Mouse (Mus musculus) neural tube, embryonic 12.5 days (tissue): ENCODE measurements around the gene Ccdc124. TPM values are rescaled to one million over a fixed set of nuclear protein-coding genes. Genes with fewer than 3 reads are reported as not detected.

Source experiments
- ATAC-seq: fragments of 200-750 bp; cut with Nextera tagmentation; 2 replicates; pipeline ENCODE4 v1.8.0; 2017; ENCODE audit warnings: low read depth, mild to moderate bottlenecking, moderate TSS enrichment, moderate library complexity; ENCODE audit not compliant: low FRiP score
- H3K27ac ChIP-seq: fragments of 300-500 bp; sonication (generic); 2 replicates; pipeline ENCODE4 v1.5.1; 2016
- H3K27me3 ChIP-seq: fragments of 300-500 bp; sonication (generic); replicated peaks from 2 replicates; pipeline ENCODE4 v1.6.1; 2016; ENCODE audit warnings: mild to moderate bottlenecking
- H3K36me3 ChIP-seq: fragments of 300-500 bp; sonication (generic); 2 replicates; pipeline ENCODE4 v1.6.1; 2016; ENCODE audit warnings: mild to moderate bottlenecking
- H3K4me1 ChIP-seq: fragments of 300-500 bp; sonication (generic); 2 replicates; pipeline ENCODE4 v1.6.1; 2016
- H3K4me2 ChIP-seq: fragments of 300-500 bp; sonication (generic); replicated peaks from 2 replicates; pipeline ENCODE4 v1.6.1; 2016; ENCODE audit warnings: mild to moderate bottlenecking
- H3K4me3 ChIP-seq: fragments of 300-500 bp; sonication (generic); 2 replicates; pipeline ENCODE4 v1.5.1; 2016
- H3K9ac ChIP-seq: fragments of 300-500 bp; sonication (generic); 2 replicates; pipeline ENCODE4 v1.6.1; 2016; ENCODE audit warnings: mild to moderate bottlenecking
- H3K9me3 ChIP-seq: fragments of 300-500 bp; sonication (generic); 2 replicates; pipeline ENCODE4 v1.6.1; 2016; ENCODE audit warnings: mild to moderate bottlenecking
- WGBS: fragments of 180-500 bp; shearing (Covaris S2); methylation state at CpG from one replicate; pipeline ENCODE4 v1.1.7; 2016; 5-methylcytosine and 5-hydroxymethylcytosine counted together
- polyA plus RNA-seq: library from polyadenylated mRNA; unstranded; fragments of >200 nt; fragmentation: Nextera tagmentation; extraction: Ambion mirVana; gene quantifications from 2 replicates; pipeline ENCODE4 v1.2.1, GENCODE M21; 2016

The Ccdc124 gene
- 142 and 145 TPM in 2 replicates for polyA plus RNA-seq

- H3K27ac ChIP-seq = peak within 1 kb of the TSS; percentile 27; the same call in 1 of the 2 replicates
- peak within 1 kb of the TSS; percentile 77 for H3K4me3 ChIP-seq
- H3K9me3 ChIP-seq = no peaks in the 10 kb centered on the region
- no peaks in the 10 kb centered on the region for H3K27me3 ChIP-seq
- H3K4me1 ChIP-seq = peaks cover 26% of the 10 kb centered on the region
- no peaks in the 10 kb centered on the region for H3K36me3 ChIP-seq
- peak within 1 kb of the TSS; percentile 79 for H3K9ac ChIP-seq
- WGBS = under 1% methylated on average over 46 of the region's 46 CpGs
- H3K4me2 ChIP-seq = peak within 1 kb of the TSS; percentile 90
- peak; percentile 92 for ATAC-seq
These were observed at the start of gene Ccdc124 for GRCm38 (mm10) chr8:70873364-70873985. Gene Ccdc124, minus strand, starts transcription at chr8:70873935.

- Histone ChIP-seq H3K9ac (no peak overlapping the region), H3K4me2 (no peak overlapping the region), H3K4me3 (no peak overlapping the region), H3K36me3 (peaks cover 49% of the 10 kb centered on the region), H3K27ac (no peak overlapping the region), H3K4me1 (no peaks in the 10 kb centered on the region), H3K9me3 (no peaks in the 10 kb centered on the region), H3K27me3 (no peaks in the 10 kb centered on the region)
- 91% methylated on average over 9 of the region's 9 CpGs for WGBS
- ATAC-seq = no peak
These were observed 46.6 kb upstream of the Ccdc124 start for GRCm38 (mm10) chr8:70920049-70920922.

- ATAC-seq = no peak
- H3K4me1 ChIP-seq = no peaks in the 10 kb centered on the region
- H3K9me3 ChIP-seq = no peaks in the 10 kb centered on the region
- WGBS = 94% methylated on average over 17 of the region's 17 CpGs
- peaks cover 87% of the 10 kb centered on the region for H3K36me3 ChIP-seq
- H3K4me2 ChIP-seq = no peak overlapping the region
- H3K27me3 ChIP-seq = no peaks in the 10 kb centered on the region
- no peak overlapping the region for H3K9ac ChIP-seq
- no peak overlapping the region for H3K27ac ChIP-seq
- H3K4me3 ChIP-seq = no peak overlapping the region
These were observed 41.0 kb upstream of the Ccdc124 start for GRCm38 (mm10) chr8:70914704-70915103.

- Histone ChIP-seq H3K9me3 (no peaks in the 10 kb centered on the region), H3K4me3 (no peak overlapping the region), H3K4me1 (no peaks in the 10 kb centered on the region), H3K27me3 (no peaks in the 10 kb centered on the region), H3K9ac (no peak overlapping the region), H3K36me3 (peaks cover 84% of the 10 kb centered on the region), H3K4me2 (no peak overlapping the region), H3K27ac (no peak overlapping the region)
- no peak for ATAC-seq
- WGBS = 96% methylated on average over 26 of the region's 26 CpGs
These were observed 39.8 kb upstream of the Ccdc124 start for GRCm38 (mm10) chr8:70913523-70913922.

GRCm38 (mm10) chr8:70912955-70913354, 39.2 kb upstream of the Ccdc124 start:
- Histone ChIP-seq H3K4me2 (no peak overlapping the region), H3K36me3 (peaks cover 80% of the 10 kb centered on the region), H3K27ac (no peak overlapping the region), H3K4me1 (no peaks in the 10 kb centered on the region), H3K9ac (no peak overlapping the region), H3K4me3 (no peak overlapping the region), H3K9me3 (no peaks in the 10 kb centered on the region), H3K27me3 (no peaks in the 10 kb centered on the region)
- no peak for ATAC-seq
- 94% methylated on average over 30 of the region's 30 CpGs for whole genome bisulfite sequencing

- no peaks in the 10 kb centered on the region for H3K9me3 ChIP-seq
- H3K27me3 ChIP-seq = no peaks in the 10 kb centered on the region
- no peak overlapping the region for H3K27ac ChIP-seq
- H3K4me2 ChIP-seq = no peak overlapping the region
- peaks cover 5% of the 10 kb centered on the region for H3K4me1 ChIP-seq
- ATAC-seq = no peak
- no peak overlapping the region for H3K9ac ChIP-seq
- WGBS = 90% methylated on average over 5 of the region's 5 CpGs
- H3K36me3 ChIP-seq = peaks cover 66% of the 10 kb centered on the region
- H3K4me3 ChIP-seq = no peak overlapping the region
These were observed 37.9 kb upstream of the Ccdc124 start for GRCm38 (mm10) chr8:70911596-70911995.

GRCm38 (mm10) chr8:70907518-70907917, 33.8 kb upstream of the Ccdc124 start:
- H3K27me3 ChIP-seq = peaks cover 7% of the 10 kb centered on the region; the same call in 1 of the 2 replicates
- 93% methylated on average over 2 of the region's 2 CpGs for WGBS
- peaks cover 13% of the 10 kb centered on the region for H3K4me1 ChIP-seq
- no peak overlapping the region for H3K4me3 ChIP-seq
- ATAC-seq = no peak
- no peaks in the 10 kb centered on the region for H3K9me3 ChIP-seq
- no peak overlapping the region for H3K9ac ChIP-seq
- no peak overlapping the region for H3K27ac ChIP-seq
- peaks cover 25% of the 10 kb centered on the region for H3K36me3 ChIP-seq
- no peak overlapping the region for H3K4me2 ChIP-seq

GRCm38 (mm10) chr8:70905831-70906736, 32.3 kb upstream of the Ccdc124 start, which contains the start of gene Map1s:
Gene Map1s, plus strand, starts transcription at chr8:70905932.
- ATAC-seq = peak; percentile 95
- H3K36me3 ChIP-seq = peaks cover 11% of the 10 kb centered on the region
- WGBS = under 1% methylated on average over 86 of the region's 86 CpGs
- H3K4me3 ChIP-seq = peak within 1 kb of the TSS; percentile 91
- H3K4me1 ChIP-seq = peaks cover 13% of the 10 kb centered on the region
- H3K9ac ChIP-seq = peak within 1 kb of the TSS; percentile 92
- H3K27ac ChIP-seq = peak within 1 kb of the TSS; percentile 74
- peak within 1 kb of the TSS; percentile 97 for H3K4me2 ChIP-seq
- H3K9me3 ChIP-seq = no peaks in the 10 kb centered on the region
- H3K27me3 ChIP-seq = peaks cover 7% of the 10 kb centered on the region; the same call in 1 of the 2 replicates

- no peaks in the 10 kb centered on the region for H3K9me3 ChIP-seq
- peaks cover 5% of the 10 kb centered on the region; the same call in 1 of the 2 replicates for H3K36me3 ChIP-seq
- peak overlapping the region; percentile 97 for H3K4me2 ChIP-seq
- peak overlapping the region; percentile 92 for H3K9ac ChIP-seq
- H3K4me1 ChIP-seq = peaks cover 13% of the 10 kb centered on the region
- peak overlapping the region; percentile 91 for H3K4me3 ChIP-seq
- ATAC-seq = peak; percentile 45
- peaks cover 7% of the 10 kb centered on the region; the same call in 1 of the 2 replicates for H3K27me3 ChIP-seq
- peak overlapping the region; percentile 74; the same call in 1 of the 2 replicates for H3K27ac ChIP-seq
- 21% methylated on average over 8 of the region's 8 CpGs for WGBS
These were observed 31.7 kb upstream of the Ccdc124 start for GRCm38 (mm10) chr8:70905463-70905830.

GRCm38 (mm10) chr8:70904532-70904931, 30.8 kb upstream of the Ccdc124 start:
- H3K27ac ChIP-seq = no peak overlapping the region
- H3K36me3 ChIP-seq = peaks cover 4% of the 10 kb centered on the region; the same call in 1 of the 2 replicates
- no peaks in the 10 kb centered on the region for H3K9me3 ChIP-seq
- WGBS = 77% methylated on average over 4 of the region's 4 CpGs
- H3K27me3 ChIP-seq = peaks cover 7% of the 10 kb centered on the region; the same call in 1 of the 2 replicates
- H3K9ac ChIP-seq = no peak overlapping the region
- no peak for ATAC-seq
- H3K4me1 ChIP-seq = peaks cover 13% of the 10 kb centered on the region
- H3K4me2 ChIP-seq = no peak overlapping the region
- no peak overlapping the region for H3K4me3 ChIP-seq

- H3K9ac ChIP-seq = no peak overlapping the region
- no peak overlapping the region for H3K4me3 ChIP-seq
- H3K4me1 ChIP-seq = peaks cover 13% of the 10 kb centered on the region
- peaks cover 7% of the 10 kb centered on the region; the same call in 1 of the 2 replicates for H3K27me3 ChIP-seq
- no peak for ATAC-seq
- no peak overlapping the region for H3K4me2 ChIP-seq
- H3K9me3 ChIP-seq = no peaks in the 10 kb centered on the region
- no peak overlapping the region for H3K27ac ChIP-seq
- H3K36me3 ChIP-seq = no peaks in the 10 kb centered on the region
These were observed 29.8 kb upstream of the Ccdc124 start for GRCm38 (mm10) chr8:70903582-70903981.
